Mouse (Mus musculus) brain, embryonic 18.5 days (tissue): Measurements from ENCODE around the gene Cfap97.
A peak's percentile ranks its signal among the peaks of the same experiment; 100 is the strongest.

Experiments
- DNase-seq: peaks from one replicate; pipeline ENCODE4 v3.0.0-alpha.2; 2012; ENCODE audit warnings: low read depth, low spot score

Gene Cfap97

DNA sequence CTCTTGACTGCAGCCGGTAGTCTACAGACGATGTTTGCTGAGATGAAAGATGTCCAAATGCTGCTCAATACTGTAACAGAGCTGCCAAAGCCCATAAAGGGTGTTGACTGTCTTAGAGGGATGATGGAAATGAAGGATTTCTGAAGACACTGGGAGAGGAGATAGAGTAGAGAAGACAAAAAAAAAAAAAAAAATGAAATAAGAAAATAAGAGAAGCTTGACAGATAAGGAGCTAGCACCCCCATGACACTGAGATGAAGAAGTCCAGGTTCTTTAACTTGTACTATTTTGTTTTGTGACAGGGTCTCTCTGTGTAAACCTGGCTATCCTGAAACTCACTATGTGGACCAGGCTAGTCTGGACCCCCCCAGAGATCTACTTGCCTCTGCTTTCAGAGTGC, 1.5 kb downstream of the Cfap97 start:
- DNase-seq, result no peak

DNA sequence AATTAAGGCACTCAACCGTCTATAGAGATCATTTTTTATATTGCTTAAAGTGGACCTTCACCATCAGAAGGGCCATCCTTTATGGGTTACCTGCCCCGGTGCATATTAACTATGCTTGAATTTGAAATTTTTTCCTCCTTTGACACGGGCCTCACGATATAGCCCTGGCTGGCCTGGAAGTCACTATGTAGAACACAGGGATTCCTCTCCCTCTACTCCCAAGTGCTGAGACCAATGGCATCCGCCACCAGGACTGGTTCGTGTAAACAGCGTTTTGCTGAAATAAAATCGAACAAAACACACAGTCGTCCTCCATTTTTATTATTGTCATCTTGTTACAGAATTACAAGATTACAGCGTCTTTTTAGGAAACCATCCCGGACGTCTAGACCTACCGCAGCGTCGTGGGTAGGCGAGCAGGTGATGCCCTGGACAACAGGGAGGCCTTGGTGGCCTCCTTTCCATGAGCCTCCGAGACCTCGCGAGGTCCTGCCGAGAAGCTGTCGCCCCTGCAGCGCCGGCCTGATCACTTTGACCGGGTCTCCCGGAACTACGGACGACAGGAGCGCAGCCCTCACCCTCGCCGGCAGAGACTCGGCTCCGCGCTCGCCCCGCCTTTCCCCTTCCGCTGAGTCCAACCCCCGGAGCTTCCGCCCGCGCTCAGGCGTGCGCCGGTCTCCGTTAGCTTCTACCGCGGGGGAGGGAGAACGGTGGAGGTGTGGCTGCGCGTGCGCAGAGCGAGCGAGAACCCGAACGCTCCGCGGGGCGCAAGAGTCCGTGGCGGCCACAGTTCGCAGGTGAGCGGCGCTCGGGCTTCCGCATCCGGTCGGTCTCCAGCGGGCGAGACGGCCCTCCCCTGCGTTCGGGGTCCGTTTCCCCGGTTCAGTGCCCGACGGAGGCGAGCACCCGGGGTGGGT, 11.6 kb downstream of the Cfap97 start:
- peak; percentile 87 for DNase-seq

DNA sequence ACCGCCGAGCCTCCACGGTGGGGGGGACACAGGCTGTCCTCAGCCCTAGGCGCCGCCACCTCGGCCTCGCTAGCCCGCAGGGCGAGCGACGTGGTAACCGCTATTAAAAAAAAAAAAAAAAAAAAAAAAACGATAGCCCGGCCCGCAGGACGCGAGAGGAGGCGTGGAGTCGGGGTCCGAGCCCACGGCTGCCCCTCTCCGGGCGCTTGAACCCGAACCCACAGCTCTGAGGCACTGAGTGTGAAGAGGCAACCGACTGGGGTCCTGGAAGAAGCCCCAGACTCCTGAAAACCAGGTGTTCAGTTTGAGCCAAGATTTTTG, 12.3 kb downstream of the Cfap97 start:
- DNase-seq, result no peak

DNA sequence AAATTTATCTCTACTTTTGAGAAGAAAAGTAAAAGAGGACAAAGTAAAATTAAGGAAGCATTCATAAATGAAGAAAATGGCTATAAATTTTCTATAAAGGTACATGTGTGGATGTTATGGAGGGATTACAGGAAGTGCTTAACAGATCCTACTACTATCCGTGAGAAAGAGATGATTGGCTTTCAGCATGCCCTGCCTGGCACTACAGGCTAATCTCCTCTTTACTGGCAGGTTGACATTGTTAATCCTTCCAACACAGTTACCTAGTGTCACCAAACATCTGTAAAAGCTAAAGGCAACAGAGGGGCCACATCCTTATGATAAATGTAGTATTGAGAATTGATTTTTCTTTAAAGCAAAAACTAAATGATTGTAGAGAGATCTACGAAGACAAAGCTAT, 22.1 kb downstream of the Cfap97 start:
- DNase-seq, result no peak

DNA sequence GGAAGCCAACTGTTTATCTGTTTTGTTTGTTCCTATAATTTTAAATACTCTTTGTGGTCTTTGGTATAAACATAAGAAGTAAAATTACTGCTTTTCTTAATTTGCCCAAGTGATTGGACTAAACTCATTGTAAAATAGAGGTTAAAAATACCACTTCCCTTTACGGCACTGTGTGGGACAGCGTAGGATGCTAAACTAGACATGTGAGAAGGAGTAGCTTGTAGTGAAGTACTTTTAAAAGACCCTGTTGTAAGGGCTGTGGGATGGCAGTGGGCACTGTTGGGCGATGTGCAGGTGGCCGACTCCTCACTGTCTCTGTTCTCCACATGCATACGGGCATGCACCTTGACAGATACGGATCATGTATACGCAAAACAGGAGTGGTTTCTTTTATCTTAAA, 28.6 kb downstream of the Cfap97 start:
- DNase-seq, result no peak

DNA sequence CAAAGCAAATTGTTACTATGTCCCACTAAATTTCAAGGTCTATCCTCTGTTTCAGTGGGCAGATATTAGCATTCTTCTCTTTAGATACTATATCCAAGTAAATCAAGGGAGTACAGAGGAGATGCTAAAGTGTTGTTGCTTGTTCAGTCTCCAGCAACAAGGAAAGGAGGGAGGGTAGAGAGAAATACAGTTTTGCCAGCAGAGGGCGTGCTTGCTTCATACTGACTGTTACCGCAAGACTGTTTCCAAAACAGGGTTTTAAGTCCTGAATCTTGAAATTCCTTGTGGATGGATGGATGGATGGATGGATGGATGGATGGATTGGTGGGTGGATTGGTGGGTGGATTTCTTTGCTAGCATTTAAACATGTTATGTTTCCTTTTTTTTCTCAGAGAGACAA, 33.8 kb downstream of the Cfap97 start:
- no peak for DNase-seq

DNA sequence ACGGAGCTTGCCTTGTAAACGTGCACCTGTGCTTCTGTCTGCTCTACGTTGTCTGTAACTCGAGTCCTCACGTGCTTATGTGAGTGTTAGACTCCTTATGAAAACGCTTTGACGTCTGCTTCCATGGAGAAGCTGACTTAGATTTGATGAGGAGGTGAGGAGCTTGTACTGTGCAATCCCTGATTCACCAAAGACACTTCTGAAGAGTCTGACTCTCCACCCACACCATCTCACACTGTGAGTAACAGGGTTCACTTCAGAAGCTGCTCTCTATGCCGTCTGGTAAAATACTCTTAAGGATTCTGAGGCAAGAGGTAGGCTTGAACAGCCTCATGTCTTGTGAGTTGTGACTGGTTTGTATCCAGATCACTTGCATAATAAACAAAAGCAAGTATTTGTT, 41.5 kb downstream of the Cfap97 start:
- no peak for DNase-seq

DNA sequence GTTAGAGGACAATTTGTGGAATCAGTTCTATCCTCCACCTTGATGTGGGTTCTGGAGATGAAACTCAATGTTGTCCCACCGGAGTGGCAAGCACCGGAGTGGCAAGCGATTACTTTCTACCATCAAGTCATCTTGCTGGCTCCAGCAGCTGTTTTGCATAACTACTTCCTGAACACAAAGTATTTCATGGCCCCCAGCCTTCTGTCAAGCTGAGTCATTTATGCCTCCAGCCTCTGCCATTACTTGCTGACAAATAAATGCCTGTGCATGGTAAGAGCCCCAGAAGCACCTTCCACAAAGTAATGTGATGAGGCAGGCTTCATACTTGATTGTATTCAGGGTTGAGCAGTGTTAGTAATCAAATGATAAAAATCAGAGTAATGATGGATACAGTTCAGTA, 45.3 kb downstream of the Cfap97 start:
- no peak for DNase-seq

DNA sequence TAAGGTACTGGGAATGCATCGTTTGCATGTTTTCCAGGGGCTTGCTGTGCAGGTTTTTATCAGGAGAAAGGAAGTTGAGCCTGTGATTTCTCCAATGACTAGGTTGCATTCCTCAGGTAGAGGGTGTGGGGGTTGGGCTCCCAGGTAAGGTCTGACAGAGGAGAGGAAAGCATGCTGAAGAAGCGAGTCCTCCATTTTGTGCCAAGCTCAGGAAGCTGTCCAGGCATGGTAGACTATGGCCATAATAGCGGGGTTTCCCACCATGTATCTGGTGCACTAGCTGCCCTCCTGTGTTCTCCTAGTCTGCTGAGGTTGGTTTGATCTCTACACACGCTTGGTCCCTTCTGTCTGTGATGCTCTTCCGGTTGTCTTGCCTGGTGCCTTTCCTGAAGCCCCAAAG, 46.1 kb downstream of the Cfap97 start:
- no peak for DNase-seq

DNA sequence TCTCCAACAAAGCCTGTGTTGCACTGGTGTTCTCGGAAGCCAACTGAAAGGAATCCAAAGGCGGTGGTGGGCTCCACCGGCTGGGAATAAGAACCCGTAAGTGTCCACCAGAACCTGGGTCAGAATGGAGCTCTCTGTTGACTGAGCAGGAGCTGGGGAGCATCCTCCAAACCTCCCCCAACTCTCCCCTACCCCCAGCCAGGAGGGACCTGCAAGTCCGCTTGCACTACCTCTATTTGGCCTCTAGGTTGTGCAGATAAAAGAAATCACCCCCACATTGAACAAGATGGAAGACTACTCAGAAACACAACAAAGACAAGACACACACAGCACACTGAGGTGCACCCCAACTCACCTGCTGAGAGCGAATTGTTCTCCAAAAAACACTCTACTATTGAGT, 50.8 kb downstream of the Cfap97 start:
- no peak for DNase-seq

DNA sequence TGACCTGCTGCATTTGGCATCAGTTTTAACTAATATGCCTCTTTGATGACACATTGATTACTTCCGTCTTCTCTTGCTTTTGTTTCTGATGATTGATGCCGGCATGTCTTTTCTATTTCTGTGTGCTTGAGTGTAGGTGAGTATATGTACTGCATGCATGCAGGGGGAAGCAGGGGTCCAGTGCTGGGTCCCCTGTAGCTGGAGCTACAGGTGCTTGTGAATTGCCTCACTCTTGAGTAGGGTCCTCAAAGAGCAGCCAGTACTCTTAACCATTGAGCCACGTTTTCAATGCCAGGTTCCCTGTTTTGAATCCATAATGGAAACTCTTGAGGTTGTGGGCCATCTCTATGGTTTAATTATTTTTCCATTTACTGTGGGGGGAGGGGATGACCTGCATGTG, 52.7 kb downstream of the Cfap97 start:
- DNase-seq, result no peak

DNA sequence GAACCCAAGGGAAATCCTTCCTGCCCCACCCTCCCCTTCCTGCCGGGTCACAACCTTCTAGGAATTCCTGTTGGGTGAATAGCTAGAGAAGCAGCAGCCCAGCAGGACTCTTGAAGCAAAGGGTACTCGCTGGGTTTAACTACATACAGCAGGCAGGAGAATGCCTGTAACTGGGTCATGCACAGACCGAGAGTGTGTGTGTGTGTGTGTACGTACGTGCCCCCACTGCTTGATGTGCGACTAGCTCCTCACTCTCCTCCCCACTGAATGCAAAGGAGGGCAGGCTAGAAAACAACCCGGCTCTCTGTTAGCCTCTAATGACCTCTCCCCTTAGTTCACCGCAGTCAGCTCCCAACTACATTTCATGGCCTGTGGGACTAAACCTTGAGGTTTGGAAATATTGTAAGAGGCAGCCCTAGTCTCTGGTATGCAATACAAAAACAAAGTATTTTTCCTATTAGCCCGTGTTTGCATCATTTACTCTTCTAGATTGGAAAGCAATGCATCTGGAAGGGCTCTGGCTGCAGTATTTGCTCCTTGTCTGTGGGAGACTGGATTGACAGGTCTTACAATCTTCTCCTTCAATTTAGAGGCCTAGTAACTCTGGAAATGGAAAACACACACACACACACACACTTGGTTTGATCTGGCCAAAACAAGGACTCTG, 53.5 kb downstream of the Cfap97 start:
- no peak for DNase-seq

DNA sequence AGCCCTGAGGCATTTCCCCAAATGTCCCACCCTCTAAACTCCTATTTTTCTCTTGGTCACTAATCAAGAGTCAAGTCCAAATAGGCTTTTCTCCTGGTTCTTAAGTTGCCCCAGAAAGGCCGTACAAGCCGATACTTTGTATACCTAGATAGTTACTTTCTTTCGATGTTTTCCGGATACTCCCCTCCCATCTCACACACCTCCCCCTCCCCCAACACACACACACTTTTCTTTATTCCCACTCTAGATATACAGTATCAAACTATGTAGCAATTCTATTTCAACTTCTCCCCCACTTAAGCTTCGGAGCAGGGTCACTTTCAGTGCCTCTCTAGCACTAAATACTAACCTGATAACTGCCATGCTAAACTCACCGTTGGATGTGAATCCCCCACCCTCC, 54.5 kb downstream of the Cfap97 start:
- DNase-seq, result no peak

DNA sequence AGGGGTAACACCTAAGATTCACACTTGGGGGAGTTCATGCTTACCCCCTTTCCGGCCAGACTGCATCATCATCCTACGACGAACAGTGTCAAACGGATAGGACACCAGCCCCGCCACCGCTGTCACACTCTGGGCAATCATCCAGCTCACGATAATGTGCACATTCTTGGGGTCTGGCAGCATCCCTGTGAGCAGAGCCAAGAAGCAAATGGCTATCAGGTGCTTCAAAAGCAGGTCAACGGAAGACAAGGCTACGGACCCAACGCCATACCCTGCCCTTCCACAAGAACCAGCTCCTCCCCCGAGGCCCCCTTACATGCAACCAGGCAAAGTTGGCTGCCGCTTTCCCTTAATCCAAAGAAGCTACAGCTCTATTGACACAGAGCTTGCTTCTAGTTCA, 56.8 kb downstream of the Cfap97 start:
- DNase-seq, result no peak

DNA sequence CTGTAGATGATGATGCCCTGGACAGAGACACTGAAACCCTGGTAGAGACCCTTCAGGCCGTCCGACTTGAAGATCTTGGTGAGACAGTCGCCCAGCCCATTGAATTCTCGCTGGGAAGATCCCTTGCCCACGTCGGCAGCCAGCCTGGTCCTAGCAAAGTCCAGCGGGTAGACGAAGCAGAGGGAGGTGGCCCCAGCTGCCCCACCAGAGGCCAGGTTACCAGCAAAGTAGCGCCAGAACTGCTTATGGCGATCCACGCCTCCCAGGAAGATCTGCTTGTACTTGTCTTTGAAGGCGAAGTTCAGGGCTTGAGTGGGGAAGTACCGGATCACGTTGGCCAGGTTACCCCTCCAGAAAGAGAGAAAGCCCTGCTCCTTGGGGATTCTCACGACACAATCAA, 57.5 kb downstream of the Cfap97 start:
- DNase-seq, result no peak

DNA sequence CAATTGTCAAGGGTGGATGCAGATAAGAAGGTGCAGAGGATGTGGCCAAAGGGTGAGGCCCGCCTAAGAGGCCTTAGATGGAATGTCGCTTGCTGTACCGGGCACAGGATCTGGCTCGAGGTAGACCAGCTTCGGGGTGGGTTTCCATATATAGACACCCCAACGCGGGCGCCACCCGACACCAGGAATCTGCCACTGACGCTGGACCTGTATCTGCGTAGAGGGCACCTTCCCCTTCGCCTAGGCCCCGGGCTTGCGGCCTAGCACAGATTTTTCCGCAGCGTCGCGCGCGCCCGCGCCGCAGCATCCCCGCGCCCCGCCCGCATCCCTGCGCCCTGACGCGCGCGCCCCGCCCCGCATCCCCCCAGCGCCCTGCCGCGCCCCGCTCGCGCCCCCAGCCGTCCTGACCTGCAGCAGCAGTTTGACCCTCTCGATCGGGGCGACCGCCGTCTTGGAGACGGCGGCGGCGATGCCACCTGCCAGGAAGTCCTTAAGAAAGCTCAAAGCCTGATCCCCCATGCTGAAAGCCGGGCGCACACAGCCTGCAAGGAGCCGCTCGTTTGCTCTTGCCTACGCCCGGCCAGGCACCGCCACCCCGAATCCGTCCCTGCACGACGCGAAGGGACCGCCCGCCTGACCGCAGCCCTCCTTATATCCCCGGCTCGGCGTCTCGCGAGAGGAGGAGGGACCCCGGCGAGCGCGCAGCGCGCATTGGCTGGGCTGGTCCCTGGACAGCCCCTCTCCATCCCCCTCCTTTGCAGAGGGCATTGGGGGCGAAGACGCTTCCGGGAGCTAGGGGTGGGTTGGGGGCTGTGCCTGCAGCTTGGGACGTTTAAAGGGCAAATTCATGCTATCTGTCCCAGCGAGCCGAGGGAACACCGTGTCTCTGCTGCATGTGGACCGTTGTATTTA, 59.1 kb downstream of the Cfap97 start, which contains the start of gene Slc25a4:
TSS of gene Slc25a4 (minus strand) at position 881 of the 912 bp plus-strand sequence.
- DNase-seq, result peak; percentile 93

DNA sequence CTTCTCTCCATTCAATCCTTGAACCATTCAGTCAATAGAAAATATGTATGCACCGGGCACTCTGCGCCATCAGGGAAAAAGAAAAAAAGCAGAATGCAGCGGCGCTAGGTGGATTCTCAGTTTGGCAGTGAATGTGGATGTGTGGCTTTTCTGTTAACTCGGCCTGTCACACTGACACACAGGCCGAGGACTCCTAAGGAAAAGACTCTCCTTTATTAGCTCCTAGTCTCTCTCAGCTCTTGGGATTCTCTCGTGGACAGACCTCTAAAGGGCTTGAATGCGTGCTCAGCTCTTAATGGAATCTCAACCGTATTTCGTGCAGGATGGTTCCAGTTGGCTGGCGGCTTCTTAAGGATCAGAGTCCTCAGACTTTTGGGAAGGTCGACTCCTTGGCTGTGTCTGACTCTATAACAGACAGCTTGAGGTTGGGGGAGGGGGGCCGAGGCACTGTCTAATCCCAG, 60.1 kb downstream of the Cfap97 start:
- no peak for DNase-seq

DNA sequence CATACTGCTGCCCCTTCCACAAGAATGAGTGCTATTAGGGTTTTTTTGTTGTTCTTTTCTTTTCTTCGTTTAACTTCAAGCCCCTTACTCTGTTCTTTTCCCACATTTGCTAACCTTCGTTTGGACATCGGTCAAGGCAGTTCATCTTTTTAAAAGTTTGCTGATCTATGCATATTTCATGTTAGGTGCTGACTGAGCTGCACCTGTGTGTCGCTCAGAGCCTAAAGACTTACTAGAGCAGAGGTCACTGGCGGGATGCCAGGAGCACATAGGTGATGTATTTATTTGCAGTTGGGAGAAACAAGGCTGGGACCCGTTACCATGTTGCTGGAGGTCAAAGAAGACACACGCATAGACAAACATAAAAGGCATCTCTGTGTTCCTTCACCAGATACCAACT, 60.6 kb downstream of the Cfap97 start:
- no peak for DNase-seq

DNA sequence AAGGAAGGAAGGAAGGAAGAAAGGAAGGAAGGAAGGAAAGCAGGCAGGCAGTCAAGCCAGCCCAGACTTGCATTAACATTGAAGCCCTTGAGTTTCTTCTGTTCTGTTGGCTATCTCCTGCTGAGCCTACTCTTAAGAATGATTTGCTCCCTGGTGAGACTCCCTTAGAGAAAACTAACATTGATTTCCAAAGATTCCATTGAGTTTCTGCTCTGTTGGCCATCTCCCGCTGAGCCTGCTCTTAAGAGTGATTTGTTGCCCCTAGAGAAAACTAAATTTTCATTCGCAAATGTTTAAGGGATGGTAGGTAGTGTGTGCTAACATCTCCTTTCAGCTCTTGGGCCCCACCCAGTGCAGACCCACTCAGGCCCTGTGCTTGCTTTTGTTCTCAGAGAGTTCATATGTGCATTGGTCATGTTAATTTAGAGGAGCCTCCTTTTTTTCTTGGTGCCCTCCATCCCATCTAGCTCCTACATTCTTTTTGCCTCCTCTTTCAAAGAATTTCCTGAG, 62.5 kb downstream of the Cfap97 start:
- no peak for DNase-seq

DNA sequence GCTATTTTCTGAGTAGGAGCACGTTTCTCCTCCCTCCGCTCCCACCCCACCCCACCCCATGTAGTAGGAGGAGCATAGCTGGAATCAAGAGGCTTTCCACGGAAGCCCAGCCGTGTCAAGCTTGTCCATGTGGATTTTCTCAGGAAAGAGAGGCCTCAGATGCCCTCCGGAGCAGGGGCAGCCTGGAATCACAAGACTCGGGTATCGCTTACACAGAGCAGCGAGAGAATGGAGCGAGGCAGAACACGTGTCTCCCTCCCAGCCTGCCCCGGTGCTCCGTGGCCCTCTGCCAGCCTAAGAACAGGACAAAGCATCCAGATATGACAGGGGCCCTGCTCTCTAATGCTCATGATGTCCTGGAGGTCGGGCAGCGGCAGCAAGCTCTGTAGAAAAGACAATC, 65.3 kb downstream of the Cfap97 start:
- DNase-seq, result peak; percentile 55

DNA sequence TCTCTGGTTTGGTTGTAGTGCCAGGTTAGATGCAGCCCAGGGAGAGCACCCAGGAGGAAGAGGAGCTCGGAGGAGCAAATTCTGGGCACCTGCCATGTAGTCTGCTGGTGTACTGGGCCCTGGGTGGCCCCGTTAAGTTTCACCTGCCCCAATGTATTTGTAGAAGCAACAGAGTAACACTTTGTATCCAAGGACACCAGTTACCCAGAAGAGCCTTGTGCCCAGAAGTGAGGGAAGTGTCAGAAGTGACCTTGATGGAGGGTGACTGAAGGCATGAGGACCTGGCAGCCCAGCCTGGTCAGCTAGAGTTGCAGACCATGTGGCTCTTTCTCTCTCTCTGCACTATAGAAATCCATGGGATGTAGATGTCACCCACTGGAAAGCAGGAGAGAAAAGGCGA, 69.0 kb downstream of the Cfap97 start:
- no peak for DNase-seq

DNA sequence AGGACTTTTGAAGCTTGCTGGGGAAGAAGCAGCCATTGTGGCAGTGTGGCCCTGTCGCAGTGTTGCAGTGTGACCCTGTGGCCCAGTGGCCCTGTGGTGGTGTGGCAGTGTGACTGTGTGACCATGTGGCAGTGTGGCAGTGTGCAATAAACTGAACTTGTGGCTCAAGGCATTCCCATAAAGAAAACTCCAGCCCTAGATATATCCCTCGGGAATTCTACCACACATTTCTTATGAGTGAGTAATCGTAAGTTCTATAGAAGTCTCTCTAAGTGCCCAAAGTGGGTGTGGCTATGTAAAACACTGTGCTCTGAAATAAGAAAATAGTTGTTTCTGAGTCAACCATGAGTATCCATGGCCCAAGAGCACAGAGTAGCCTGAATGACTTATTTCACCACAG, 73.9 kb downstream of the Cfap97 start:
- no peak for DNase-seq
